Mouse (Mus musculus) c-Kit-positive CD71-negative TER-119-negative erythroid progenitor cells, embryonic 14.5 days (primary cell): ENCODE data around the gene Mis12.

Source experiments
- DNase-seq: peaks from one replicate; pipeline ENCODE4 v3.0.0-alpha.2; 2013; ENCODE audit warnings: low read depth

The Mis12 gene

GRCm38 (mm10) chr11:71018416-71019200 is 803 bp upstream of the Mis12 start:
- DNase-seq: no peak

GRCm38 (mm10) chr11:71028280-71028679 is 8.9 kb downstream of the Mis12 start:
- no peak for DNase-seq

- DNase-seq: no peak
These were observed 10.2 kb downstream of the Mis12 start for GRCm38 (mm10) chr11:71029403-71030118.

- no peak for DNase-seq
These were observed 12.7 kb downstream of the Mis12 start for GRCm38 (mm10) chr11:71032070-71032469.

- no peak for DNase-seq
These were observed 13.2 kb downstream of the Mis12 start for GRCm38 (mm10) chr11:71032491-71033162.

- DNase-seq: no peak
These were observed 13.9 kb downstream of the Mis12 start, which contains the start of gene 6330403K07Rik for GRCm38 (mm10) chr11:71033163-71033761. Gene 6330403K07Rik (minus strand): TSS chr11:71033513.

GRCm38 (mm10) chr11:71039526-71040298 is 20.3 kb downstream of the Mis12 start:
- no peak for DNase-seq

GRCm38 (mm10) chr11:71052554-71052953 is 33.1 kb downstream of the Mis12 start:
- no peak for DNase-seq

GRCm38 (mm10) chr11:71076342-71076741 is 56.9 kb downstream of the Mis12 start:
- DNase-seq: no peak
